Mouse (Mus musculus): ENCODE measurements at regions not wholly inside any gene's neighbourhood (a gene's known extent, or its start where the extent isn't known, plus 50 kb on each side); places are given as distances from the start of the nearest gene placed in this dataset.
"Not testable (repeated sequence)": the region's sequence is repeated elsewhere in the genome, so short reads cannot be mapped to it uniquely, and the experiment has no call there.

DNA sequence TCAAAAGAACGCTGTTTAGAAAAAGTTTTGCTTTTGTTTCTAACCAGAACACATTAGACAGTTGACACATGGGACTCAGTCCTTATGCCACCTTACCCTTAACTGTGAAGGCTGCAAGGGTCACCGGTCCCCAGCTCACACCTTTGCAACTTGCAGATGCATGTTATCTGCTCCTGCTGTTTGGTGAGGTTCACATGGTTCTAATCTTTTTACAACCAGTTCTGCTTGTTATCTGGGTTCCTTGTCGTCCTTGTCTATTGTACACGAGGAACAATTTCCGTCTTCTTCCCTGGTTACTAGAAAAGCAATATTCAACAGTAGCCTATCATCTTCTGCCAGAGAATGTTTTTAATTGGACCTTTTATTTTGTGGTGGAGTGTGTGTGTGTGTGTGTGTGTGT lies 200.8 kb downstream of the Gm21738 start:
- not testable (repeated sequence) for H3K9me3 ChIP-seq (ENCODE audit: control insufficient read depth, low read length); H3K4me2 ChIP-seq (ENCODE audit: low read depth, low read length, severe bottlenecking); H3K4me1 ChIP-seq (replicated peaks; ENCODE audit: control insufficient read depth, insufficient read depth, low read length); H3K9ac ChIP-seq (ENCODE audit: low read length); DNase-seq (ENCODE audit: low spot score); ATAC-seq (replicated peaks; ENCODE audit: low FRiP score); H3K36me3 ChIP-seq (ENCODE audit: control insufficient read depth, insufficient read depth, low read length); H3K27me3 ChIP-seq (ENCODE audit: control insufficient read depth, insufficient read depth, low read length); H3K27ac ChIP-seq (ENCODE audit: low read depth, low read length); H3K4me3 ChIP-seq (ENCODE audit: low read depth, low read length)
- WGBS: 90% methylated on average over 5 of the region's 5 CpGs

GRCm38 (mm10) chr14:19208507-19208906 lies 210.2 kb downstream of the Gm21738 start:
- Histone ChIP-seq H3K36me3 (ENCODE audit: control insufficient read depth, insufficient read depth, low read length) (no peaks in the 10 kb centered on the region), H3K4me1 (replicated peaks; ENCODE audit: control insufficient read depth, insufficient read depth, low read length) (no peaks in the 10 kb centered on the region), H3K4me2 (ENCODE audit: low read depth, low read length, severe bottlenecking) (no peak overlapping the region), H3K4me3 (ENCODE audit: low read depth, low read length) (no peak overlapping the region), H3K27me3 (ENCODE audit: control insufficient read depth, insufficient read depth, low read length) (no peaks in the 10 kb centered on the region), H3K9me3 (ENCODE audit: control insufficient read depth, low read length) (no peaks in the 10 kb centered on the region), H3K27ac (ENCODE audit: low read depth, low read length) (no peak overlapping the region), H3K9ac (ENCODE audit: low read length) (no peak overlapping the region)
- 68% methylated on average over 4 of the region's 4 CpGs for WGBS
- ATAC-seq (replicated peaks; ENCODE audit: low FRiP score) (no peak), DNase-seq (ENCODE audit: low spot score) (no peak)

DNA sequence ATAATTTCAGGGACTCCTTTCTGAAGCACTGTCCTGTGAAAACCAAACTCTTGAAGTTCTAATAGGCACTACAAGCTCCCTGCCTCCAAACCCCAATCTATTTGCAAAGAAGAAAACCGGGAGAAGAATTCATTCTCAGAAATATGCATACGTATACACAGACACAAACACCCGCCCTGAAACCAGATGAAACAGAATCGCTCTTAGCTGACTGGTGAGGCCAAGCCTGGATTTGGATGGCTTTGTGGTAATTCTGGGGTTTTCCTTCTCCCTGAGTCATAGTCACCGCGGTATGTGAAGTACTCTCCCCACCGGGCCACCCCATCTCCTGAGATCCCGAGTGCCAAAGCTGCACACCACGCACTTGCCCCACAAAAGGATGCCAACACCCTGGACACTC lies 238.5 kb downstream of the Gm21738 start:
- not testable (repeated sequence) for H3K4me2 ChIP-seq (ENCODE audit: low read depth, low read length, severe bottlenecking); H3K9me3 ChIP-seq (ENCODE audit: control insufficient read depth, low read length); H3K27me3 ChIP-seq (ENCODE audit: control insufficient read depth, insufficient read depth, low read length); DNase-seq (ENCODE audit: low spot score); H3K27ac ChIP-seq (ENCODE audit: low read depth, low read length); H3K9ac ChIP-seq (ENCODE audit: low read length); ATAC-seq (replicated peaks; ENCODE audit: low FRiP score); H3K4me3 ChIP-seq (ENCODE audit: low read depth, low read length); H3K4me1 ChIP-seq (replicated peaks; ENCODE audit: control insufficient read depth, insufficient read depth, low read length); H3K36me3 ChIP-seq (ENCODE audit: control insufficient read depth, insufficient read depth, low read length)
- 76% methylated on average over 9 of the region's 9 CpGs for whole genome bisulfite sequencing

DNA sequence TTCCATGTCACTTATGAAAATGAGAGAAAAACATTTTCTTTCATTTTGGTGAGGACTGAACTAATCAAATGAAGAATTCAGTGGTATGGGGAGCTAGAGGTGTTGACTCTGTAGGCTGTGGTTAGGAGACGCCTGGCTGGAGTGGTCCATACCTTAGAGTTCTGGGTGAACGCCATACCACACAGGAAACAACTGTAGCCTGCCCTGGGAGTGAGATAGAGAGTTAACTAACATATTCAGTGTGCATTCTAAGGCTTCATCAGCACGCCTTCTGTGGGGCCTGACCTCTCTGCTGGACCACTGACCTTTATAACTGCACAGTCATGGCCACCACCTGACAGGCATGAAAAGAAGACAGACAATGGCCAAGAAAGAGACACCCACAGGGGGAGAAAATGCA lies 240.7 kb downstream of the Gm21738 start:
- not testable (repeated sequence) for H3K9me3 ChIP-seq (ENCODE audit: control insufficient read depth, low read length); H3K27ac ChIP-seq (ENCODE audit: low read depth, low read length); H3K4me3 ChIP-seq (ENCODE audit: low read depth, low read length); DNase-seq (ENCODE audit: low spot score); H3K4me2 ChIP-seq (ENCODE audit: low read depth, low read length, severe bottlenecking); H3K36me3 ChIP-seq (ENCODE audit: control insufficient read depth, insufficient read depth, low read length); H3K9ac ChIP-seq (ENCODE audit: low read length); ATAC-seq (replicated peaks; ENCODE audit: low FRiP score); H3K4me1 ChIP-seq (replicated peaks; ENCODE audit: control insufficient read depth, insufficient read depth, low read length); H3K27me3 ChIP-seq (ENCODE audit: control insufficient read depth, insufficient read depth, low read length)
- 70% methylated on average over 3 of the region's 3 CpGs for WGBS

DNA sequence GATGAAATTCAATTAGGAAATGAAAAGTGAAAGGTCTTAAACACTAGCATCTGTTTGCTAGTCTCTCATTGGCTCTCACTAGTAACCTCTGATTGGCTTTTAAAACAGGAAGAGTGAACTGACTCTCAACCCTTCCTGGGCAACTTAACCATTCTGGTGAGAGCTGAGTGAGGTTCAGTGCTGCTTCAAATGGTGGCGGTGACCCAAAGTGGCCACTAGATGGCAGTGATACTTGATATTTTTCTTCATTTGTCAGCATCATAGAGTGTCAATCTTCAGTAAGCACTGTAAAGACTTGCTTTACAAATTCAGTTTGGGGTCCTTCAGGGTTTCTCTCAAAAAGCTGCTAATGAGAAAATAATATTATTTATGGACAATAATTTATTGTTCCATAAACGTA lies 243.4 kb downstream of the Gm21738 start:
- H3K4me2 ChIP-seq (ENCODE audit: low read depth, low read length, severe bottlenecking): no peak overlapping the region
- no peak overlapping the region for H3K9ac ChIP-seq (ENCODE audit: low read length)
- H3K27ac ChIP-seq (ENCODE audit: low read depth, low read length): no peak overlapping the region
- whole genome bisulfite sequencing: 13% methylated on average over 2 of the region's 2 CpGs
- no peak overlapping the region for H3K4me3 ChIP-seq (ENCODE audit: low read depth, low read length)
- 0 out of 2 replicates have a peak, but pooled peaks have one; percentile 64 for ATAC-seq (replicated peaks; ENCODE audit: low FRiP score)
- H3K27me3 ChIP-seq (ENCODE audit: control insufficient read depth, insufficient read depth, low read length): no peaks in the 10 kb centered on the region
- H3K4me1 ChIP-seq (replicated peaks; ENCODE audit: control insufficient read depth, insufficient read depth, low read length): no peaks in the 10 kb centered on the region
- DNase-seq (ENCODE audit: low spot score): no peak
- no peaks in the 10 kb centered on the region for H3K9me3 ChIP-seq (ENCODE audit: control insufficient read depth, low read length)
- H3K36me3 ChIP-seq (ENCODE audit: control insufficient read depth, insufficient read depth, low read length): no peaks in the 10 kb centered on the region

DNA sequence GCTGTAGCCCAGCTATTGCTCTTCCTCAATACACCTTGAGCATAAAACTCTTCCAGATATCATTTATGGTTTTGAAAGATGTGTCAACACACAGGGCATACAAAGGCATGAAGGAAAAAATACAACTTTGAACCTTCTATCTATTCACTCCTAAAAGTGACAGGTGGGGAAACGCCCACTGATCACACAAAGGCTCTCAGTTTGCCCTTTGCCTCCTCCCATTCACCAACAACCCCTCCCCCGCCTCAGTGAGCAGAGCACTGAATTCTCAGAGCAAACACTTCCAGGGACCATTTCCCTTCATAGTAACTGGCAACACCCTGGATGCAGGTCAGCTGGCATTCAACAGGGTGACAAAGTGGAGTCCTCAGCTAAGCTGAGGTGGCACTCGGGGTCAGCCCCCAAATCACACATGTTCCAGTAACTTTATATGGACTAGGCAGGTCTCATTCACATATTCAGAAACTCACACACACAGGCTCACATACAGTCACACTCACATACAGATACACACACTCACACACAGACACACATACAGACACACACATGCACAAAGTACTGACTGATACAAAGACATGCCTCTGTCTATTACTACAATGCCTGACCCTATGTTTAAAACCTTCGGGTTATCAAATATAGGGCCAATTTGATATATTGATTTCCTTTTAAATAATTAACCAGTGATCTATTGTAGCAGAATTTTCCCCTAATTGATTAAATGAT lies 248.3 kb downstream of the Gm21738 start:
- WGBS: 77% methylated on average over 4 of the region's 4 CpGs
- not testable (repeated sequence) for H3K36me3 ChIP-seq (ENCODE audit: control insufficient read depth, insufficient read depth, low read length); H3K9me3 ChIP-seq (ENCODE audit: control insufficient read depth, low read length); ATAC-seq (replicated peaks; ENCODE audit: low FRiP score); H3K27me3 ChIP-seq (ENCODE audit: control insufficient read depth, insufficient read depth, low read length); H3K4me1 ChIP-seq (replicated peaks; ENCODE audit: control insufficient read depth, insufficient read depth, low read length); DNase-seq (ENCODE audit: low spot score); H3K9ac ChIP-seq (ENCODE audit: low read length); H3K4me3 ChIP-seq (ENCODE audit: low read depth, low read length); H3K27ac ChIP-seq (ENCODE audit: low read depth, low read length); H3K4me2 ChIP-seq (ENCODE audit: low read depth, low read length, severe bottlenecking)

GRCm38 (mm10) chr14:19166821-19167220 lies 251.9 kb downstream of the Gm21738 start:
- ATAC-seq (replicated peaks; ENCODE audit: low FRiP score) (no peak), DNase-seq (ENCODE audit: low spot score) (no peak)
- Histone ChIP-seq H3K9me3 (ENCODE audit: control insufficient read depth, low read length) (no peaks in the 10 kb centered on the region), H3K27ac (ENCODE audit: low read depth, low read length) (no peak overlapping the region), H3K9ac (ENCODE audit: low read length) (no peak overlapping the region), H3K4me2 (ENCODE audit: low read depth, low read length, severe bottlenecking) (no peak overlapping the region), H3K4me3 (ENCODE audit: low read depth, low read length) (no peak overlapping the region), H3K36me3 (ENCODE audit: control insufficient read depth, insufficient read depth, low read length) (no peaks in the 10 kb centered on the region), H3K27me3 (ENCODE audit: control insufficient read depth, insufficient read depth, low read length) (no peaks in the 10 kb centered on the region), H3K4me1 (replicated peaks; ENCODE audit: control insufficient read depth, insufficient read depth, low read length) (no peaks in the 10 kb centered on the region)

DNA sequence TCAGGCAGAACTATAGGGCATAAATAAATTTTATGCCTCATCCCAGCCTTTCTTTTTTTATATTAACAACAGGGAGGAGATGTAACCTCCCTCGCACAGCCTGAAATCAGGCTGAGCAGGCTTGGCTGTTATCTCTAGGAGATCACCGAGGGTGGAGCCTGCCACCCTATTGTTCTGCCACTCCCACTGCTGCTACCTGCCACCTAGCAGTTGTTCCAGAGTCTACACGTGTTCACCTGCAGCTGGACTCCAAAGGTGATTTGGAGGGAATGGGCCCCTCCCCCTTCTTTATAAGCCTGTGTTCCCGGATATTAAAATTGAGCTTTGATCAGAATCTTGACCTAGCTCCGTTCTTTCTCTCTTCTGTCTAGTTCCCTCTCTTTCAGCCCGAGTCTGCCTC lies 245.8 kb upstream of the Ube2e2 start:
- not testable (repeated sequence) for H3K27ac ChIP-seq (ENCODE audit: low read depth, low read length); H3K9ac ChIP-seq (ENCODE audit: low read length); H3K36me3 ChIP-seq (ENCODE audit: control insufficient read depth, insufficient read depth, low read length); ATAC-seq (replicated peaks; ENCODE audit: low FRiP score); H3K4me2 ChIP-seq (ENCODE audit: low read depth, low read length, severe bottlenecking); H3K4me3 ChIP-seq (ENCODE audit: low read depth, low read length); H3K9me3 ChIP-seq (ENCODE audit: control insufficient read depth, low read length); H3K4me1 ChIP-seq (replicated peaks; ENCODE audit: control insufficient read depth, insufficient read depth, low read length); DNase-seq (ENCODE audit: low spot score); H3K27me3 ChIP-seq (ENCODE audit: control insufficient read depth, insufficient read depth, low read length)
- 81% methylated on average over 6 of the region's 6 CpGs for WGBS

DNA sequence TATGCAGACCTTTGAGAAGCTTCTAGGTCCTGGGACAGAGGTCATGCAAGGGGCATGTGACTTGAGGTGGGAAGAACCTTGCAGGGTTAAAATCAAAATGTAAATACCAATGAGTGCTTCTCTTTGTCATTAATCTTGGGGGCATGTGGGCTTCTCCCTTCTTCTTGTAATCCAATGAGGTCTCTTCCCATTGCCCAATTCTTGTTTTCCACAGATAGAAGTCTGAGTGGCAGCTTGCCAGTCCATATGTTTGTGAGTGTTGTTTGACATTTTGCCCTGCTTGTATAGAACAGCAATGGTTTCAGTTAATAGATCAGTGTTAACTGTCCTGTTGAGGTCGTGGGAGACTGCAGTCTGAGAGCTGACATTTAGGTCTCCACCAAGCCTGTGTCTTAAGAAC lies 237.5 kb upstream of the Ube2e2 start:
- Histone ChIP-seq H3K27ac (ENCODE audit: low read depth, low read length) (no peak overlapping the region), H3K36me3 (ENCODE audit: control insufficient read depth, insufficient read depth, low read length) (no peaks in the 10 kb centered on the region), H3K9me3 (ENCODE audit: control insufficient read depth, low read length) (no peaks in the 10 kb centered on the region; the same call in 1 of the 2 replicates), H3K4me3 (ENCODE audit: low read depth, low read length) (no peak overlapping the region), H3K27me3 (ENCODE audit: control insufficient read depth, insufficient read depth, low read length) (no peaks in the 10 kb centered on the region), H3K9ac (ENCODE audit: low read length) (no peak overlapping the region), H3K4me1 (replicated peaks; ENCODE audit: control insufficient read depth, insufficient read depth, low read length) (no peaks in the 10 kb centered on the region), H3K4me2 (ENCODE audit: low read depth, low read length, severe bottlenecking) (no peak overlapping the region)
- WGBS: 69% methylated on average over 1 of the region's 1 CpGs
- ATAC-seq (replicated peaks; ENCODE audit: low FRiP score): no peak
- DNase-seq (ENCODE audit: low spot score): no peak

Data from forebrain, embryonic 11.5 days (tissue).